Mouse (Mus musculus) midbrain, postnatal 0 days (tissue): Measurements from ENCODE around the gene Olfr143. TPM values are rescaled to one million over a fixed set of nuclear protein-coding genes. Genes with fewer than 3 reads are reported as not detected.

Experiments used
- ATAC-seq: fragments of 200-750 bp; cut with Nextera tagmentation; 2 replicates; pipeline ENCODE4 v1.8.0; 2017; ENCODE audit warnings: moderate number of reproducible peaks, mild to moderate bottlenecking, moderate TSS enrichment, moderate library complexity; ENCODE audit not compliant: low FRiP score
- DNase-seq: peaks from one replicate; pipeline ENCODE4 v3.0.0-alpha.2; 2015; ENCODE audit warnings: low spot score
- H3K27ac ChIP-seq: fragments of 300-500 bp; sonication (generic); 2 replicates; pipeline ENCODE4 v1.5.1; 2014; ENCODE audit warnings: low read depth, mild to moderate bottlenecking, low read length, mixed read lengths
- H3K27me3 ChIP-seq: fragments of 300-500 bp; sonication (generic); 2 replicates; pipeline ENCODE4 v1.6.1; 2014; ENCODE audit warnings: low read length, control low read depth, mixed read lengths; ENCODE audit not compliant: insufficient read depth
- H3K36me3 ChIP-seq: fragments of 300-500 bp; sonication (generic); 2 replicates; pipeline ENCODE4 v1.6.1; 2014; ENCODE audit warnings: low read length, control low read depth, mixed read lengths; ENCODE audit not compliant: insufficient read depth
- H3K4me1 ChIP-seq: fragments of 300-500 bp; sonication (generic); 2 replicates; pipeline ENCODE4 v1.6.1; 2014; ENCODE audit warnings: mild to moderate bottlenecking, control low read depth, antibody characterized with exemption, low read length, mixed read lengths; ENCODE audit not compliant: insufficient read depth
- H3K4me2 ChIP-seq: fragments of 300-500 bp; sonication (generic); 2 replicates; pipeline ENCODE4 v1.6.1; 2014; ENCODE audit warnings: low read depth, mild to moderate bottlenecking, low read length, mixed read lengths; ENCODE audit not compliant: poor library complexity, severe bottlenecking
- H3K4me3 ChIP-seq: fragments of 300-500 bp; sonication (generic); 2 replicates; pipeline ENCODE4 v1.5.1; 2014; ENCODE audit warnings: low read depth, mild to moderate bottlenecking, low read length, moderate library complexity
- H3K9ac ChIP-seq: fragments of 300-500 bp; sonication (generic); replicated peaks from 2 replicates; pipeline ENCODE4 v1.6.1; 2014; ENCODE audit warnings: mild to moderate bottlenecking, low read length, moderate library complexity, mixed read lengths; ENCODE audit not compliant: poor library complexity, severe bottlenecking
- H3K9me3 ChIP-seq: fragments of 300-500 bp; sonication (generic); 2 replicates; pipeline ENCODE4 v1.6.1; 2016; ENCODE audit warnings: low read length, control low read depth
- CTCF ChIP-seq: IDR thresholded peaks from 2 replicates; pipeline ENCODE4 v1.5.1; 2016; ENCODE audit warnings: antibody characterized with exemption, mild to moderate bottlenecking
- WGBS: fragments of 180-500 bp; shearing (Covaris S2); extraction: QIAGEN DNeasy Blood & Tissue Kit; methylation state at CpG from one replicate; pipeline ENCODE4 v1.1.7; 2014; 5-methylcytosine and 5-hydroxymethylcytosine counted together
- polyA plus RNA-seq: library from polyadenylated mRNA; unstranded; fragments of >200 nt; fragmentation: Nextera tagmentation; extraction: Ambion mirVana; gene quantifications from 2 replicates; pipeline ENCODE4 v1.2.1, GENCODE M21; 2015
- total RNA-seq: library from RNA; depleted of rRNA; stranded (reverse); fragments of >200 nt; gene quantifications from 2 replicates; pipeline ENCODE4 v1.2.3, GENCODE M21; 2014; rRNA removed

Olfr143 gene
- total RNA-seq (not detected in 2 replicates), polyA plus RNA-seq (not detected in 2 replicates)

DNA sequence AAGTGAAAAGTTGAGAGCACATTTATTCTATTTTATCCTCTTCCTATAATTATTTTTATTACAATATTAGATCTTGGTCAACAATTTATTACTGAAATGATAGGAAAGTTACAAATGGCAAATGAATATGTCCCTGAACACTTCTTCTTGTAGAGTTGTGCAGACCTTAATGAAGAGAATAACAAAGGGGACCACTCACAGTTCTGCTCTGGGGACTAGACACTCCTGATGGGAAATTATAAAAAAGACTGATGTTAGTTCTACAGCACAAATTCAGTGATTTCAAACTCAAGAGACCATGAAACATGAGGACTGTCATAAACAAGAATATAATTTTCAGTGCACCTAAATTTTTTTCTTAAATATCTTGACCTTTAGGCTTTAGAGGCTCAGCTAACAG, at the start of gene Olfr143:
Olfr143 (plus strand) TSS at position 301 of the 400 bp plus-strand sequence.
- no peak for ATAC-seq
- Histone ChIP-seq H3K9me3 (no peaks in the 10 kb centered on the region), H3K9ac (no peak within 1 kb of the TSS), H3K4me3 (no peak within 1 kb of the TSS), H3K4me2 (no peak within 1 kb of the TSS), H3K27ac (no peak within 1 kb of the TSS), H3K27me3 (no peaks in the 10 kb centered on the region), H3K36me3 (no peaks in the 10 kb centered on the region), H3K4me1 (no peaks in the 10 kb centered on the region)
- TF ChIP-seq CTCF, result no peak
- DNase-seq, result no peak

DNA sequence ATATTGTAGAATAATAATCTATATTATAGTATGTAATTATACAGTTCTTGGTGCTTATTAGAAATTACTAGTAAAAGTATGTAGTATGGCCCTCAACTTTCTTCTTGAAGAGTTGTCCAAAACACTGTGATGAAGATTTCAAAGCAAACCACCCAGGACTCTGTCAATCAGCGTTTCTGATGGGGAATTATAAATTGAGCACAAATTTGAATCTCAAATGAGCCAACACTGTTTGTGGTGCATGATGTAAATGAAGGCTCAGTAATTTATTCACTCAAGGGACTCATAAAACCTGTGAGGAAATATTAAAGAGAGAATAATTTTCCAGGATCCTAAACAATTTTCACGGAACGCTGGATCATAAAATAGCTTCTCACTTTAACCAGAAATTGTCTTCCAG, 44.5 kb upstream of the Olfr143 start, which contains the start of gene Olfr893:
Olfr893 (plus strand) TSS at position 301 of the 400 bp plus-strand sequence.
- H3K4me1 ChIP-seq, result no peaks in the 10 kb centered on the region
- no peak within 1 kb of the TSS for H3K27ac ChIP-seq
- ATAC-seq (no peak), DNase-seq (no peak)
- TF ChIP-seq CTCF, result no peak
- H3K36me3 ChIP-seq, result no peaks in the 10 kb centered on the region
- H3K4me2 ChIP-seq, result no peak within 1 kb of the TSS
- H3K4me3 ChIP-seq, result no peak within 1 kb of the TSS
- no peaks in the 10 kb centered on the region for H3K27me3 ChIP-seq
- WGBS, result 73% methylated on average over 3 of the region's 3 CpGs
- no peaks in the 10 kb centered on the region for H3K9me3 ChIP-seq
- H3K9ac ChIP-seq, result no peak within 1 kb of the TSS

DNA sequence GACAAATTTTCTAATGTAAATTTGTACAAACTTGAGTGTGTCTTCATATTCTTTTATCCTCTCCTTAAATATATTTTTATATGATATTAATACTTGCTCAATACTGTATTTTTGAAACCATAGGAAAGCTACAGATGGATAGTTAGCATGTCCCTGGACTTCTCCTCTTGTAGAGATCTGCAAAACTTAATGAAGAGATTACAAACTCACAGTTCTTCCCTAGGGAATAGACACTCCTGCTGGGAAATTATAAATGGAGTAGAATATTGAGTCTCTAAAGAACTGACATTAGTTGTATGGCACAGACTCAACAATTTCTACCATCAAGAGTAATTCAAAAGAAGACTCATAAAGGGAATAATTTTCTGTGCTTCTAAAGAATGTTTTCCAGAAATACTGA, 34.8 kb upstream of the Olfr143 start, which contains the start of gene Olfr894:
Olfr894 (plus strand) TSS at position 301 of the 400 bp plus-strand sequence.
- H3K36me3 ChIP-seq, result no peaks in the 10 kb centered on the region
- no peak within 1 kb of the TSS for H3K27ac ChIP-seq
- no peak for DNase-seq
- no peak within 1 kb of the TSS for H3K4me3 ChIP-seq
- ATAC-seq, result no peak
- no peak within 1 kb of the TSS for H3K9ac ChIP-seq
- no peaks in the 10 kb centered on the region for H3K9me3 ChIP-seq
- no peak within 1 kb of the TSS for H3K4me2 ChIP-seq
- no peaks in the 10 kb centered on the region for H3K4me1 ChIP-seq
- no peak for TF ChIP-seq CTCF
- no peaks in the 10 kb centered on the region for H3K27me3 ChIP-seq

DNA sequence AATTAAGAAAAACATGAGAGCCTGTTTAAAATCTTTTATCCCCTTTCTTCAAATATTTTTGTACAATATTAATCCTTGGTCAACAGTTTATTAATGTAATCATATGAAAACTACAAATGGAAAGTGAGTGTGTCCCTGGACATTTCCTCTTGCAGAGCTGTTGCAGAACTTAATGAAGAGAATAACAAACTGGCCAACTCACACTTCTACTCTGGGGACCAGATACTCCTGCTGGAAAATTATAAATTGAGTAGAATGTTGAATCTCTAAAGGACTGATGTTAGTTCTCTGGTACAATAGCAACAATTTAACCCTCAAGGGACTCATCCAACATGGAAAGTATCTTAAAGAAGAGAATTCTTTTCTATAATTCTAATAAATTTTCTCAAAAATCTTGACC, 15.0 kb downstream of the Olfr143 start, which contains the start of gene Olfr895:
Olfr895 (plus strand) TSS at position 301 of the 400 bp plus-strand sequence.
- TF ChIP-seq CTCF, result no peak
- H3K4me1 ChIP-seq, result no peaks in the 10 kb centered on the region
- H3K4me3 ChIP-seq, result no peak within 1 kb of the TSS
- H3K4me2 ChIP-seq, result no peak within 1 kb of the TSS
- no peaks in the 10 kb centered on the region for H3K9me3 ChIP-seq
- no peak within 1 kb of the TSS for H3K27ac ChIP-seq
- no peak within 1 kb of the TSS for H3K9ac ChIP-seq
- no peaks in the 10 kb centered on the region for H3K36me3 ChIP-seq
- DNase-seq, result no peak
- no peak for ATAC-seq
- H3K27me3 ChIP-seq, result no peaks in the 10 kb centered on the region

DNA sequence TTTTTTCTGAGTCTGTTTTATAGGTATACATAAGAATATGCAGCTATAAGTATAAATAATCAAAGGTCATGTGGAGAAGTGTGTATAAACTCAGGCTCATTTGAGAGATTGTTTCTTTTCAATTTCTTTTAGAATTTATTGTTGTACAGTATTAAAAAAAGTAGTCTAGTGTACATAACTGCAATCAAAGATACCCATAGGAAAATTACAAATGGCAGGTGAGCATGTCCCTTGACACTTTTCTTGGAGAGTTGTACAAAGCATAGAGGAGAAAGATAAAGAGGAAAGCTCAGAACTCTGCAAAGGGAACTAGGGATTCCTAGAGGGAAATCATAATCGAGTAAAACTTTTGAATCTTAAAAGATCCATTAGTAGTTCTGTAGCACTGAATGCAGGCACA, 38.2 kb downstream of the Olfr143 start, which contains the start of gene Olfr896-ps1:
Olfr896-ps1 (plus strand) TSS at position 301 of the 400 bp plus-strand sequence.
- H3K36me3 ChIP-seq, result no peaks in the 10 kb centered on the region
- no peaks in the 10 kb centered on the region for H3K9me3 ChIP-seq
- no peaks in the 10 kb centered on the region for H3K27me3 ChIP-seq
- no peak within 1 kb of the TSS for H3K9ac ChIP-seq
- no peak within 1 kb of the TSS for H3K4me3 ChIP-seq
- no peaks in the 10 kb centered on the region for H3K4me1 ChIP-seq
- TF ChIP-seq CTCF, result no peak
- 98% methylated on average over 1 of the region's 1 CpGs for WGBS
- no peak within 1 kb of the TSS for H3K27ac ChIP-seq
- DNase-seq (no peak), ATAC-seq (no peak)
- no peak within 1 kb of the TSS for H3K4me2 ChIP-seq

Other genes with a start within 250 kb of the Olfr143 start
- not detected in 2 replicates for gene Olfr883, start 227.0 kb upstream of the Olfr143 start, total RNA-seq
- not detected in 2 replicates for gene Olfr883, start 227.0 kb upstream of the Olfr143 start, polyA plus RNA-seq
- not detected in 2 replicates for gene Olfr884, start 206.2 kb upstream of the Olfr143 start, total RNA-seq
- not detected in 2 replicates for gene Olfr884, start 206.2 kb upstream of the Olfr143 start, polyA plus RNA-seq
- not detected in 2 replicates for gene Olfr885, start 191.5 kb upstream of the Olfr143 start, total RNA-seq
- gene Olfr885, start 191.5 kb upstream of the Olfr143 start, polyA plus RNA-seq, result not detected in 2 replicates
- gene Olfr887, start 168.7 kb upstream of the Olfr143 start, total RNA-seq, result not detected in 2 replicates
- gene Olfr887, start 168.7 kb upstream of the Olfr143 start, polyA plus RNA-seq, result not detected in 2 replicates
- not detected in 2 replicates for gene Olfr888, start 144.6 kb upstream of the Olfr143 start, total RNA-seq
- gene Olfr888, start 144.6 kb upstream of the Olfr143 start, polyA plus RNA-seq, result not detected in 2 replicates
- not detected in 2 replicates for gene Olfr889, start 137.6 kb upstream of the Olfr143 start, total RNA-seq
- gene Olfr889, start 137.6 kb upstream of the Olfr143 start, polyA plus RNA-seq, result 0.04 TPM in 1 of 2 replicates, not detected in the other
- gene Olfr890, start 110.3 kb upstream of the Olfr143 start, total RNA-seq, result not detected in 2 replicates
- not detected in 2 replicates for gene Olfr890, start 110.3 kb upstream of the Olfr143 start, polyA plus RNA-seq
- not detected in 2 replicates for gene Olfr891, start 72.0 kb upstream of the Olfr143 start, total RNA-seq
- not detected in 2 replicates for gene Olfr891, start 72.0 kb upstream of the Olfr143 start, polyA plus RNA-seq
- gene Olfr893, start 44.4 kb upstream of the Olfr143 start, total RNA-seq, result not detected in 2 replicates
- gene Olfr893, start 44.4 kb upstream of the Olfr143 start, polyA plus RNA-seq, result not detected in 2 replicates
- not detected in 2 replicates for gene Olfr894, start 34.7 kb upstream of the Olfr143 start, total RNA-seq
- not detected in 2 replicates for gene Olfr894, start 34.7 kb upstream of the Olfr143 start, polyA plus RNA-seq
- gene Olfr895, start 15.1 kb downstream of the Olfr143 start, total RNA-seq, result not detected in 2 replicates
- not detected in 2 replicates for gene Olfr895, start 15.1 kb downstream of the Olfr143 start, polyA plus RNA-seq
- gene Olfr896-ps1, start 38.3 kb downstream of the Olfr143 start, total RNA-seq, result not detected in 2 replicates
- gene Olfr896-ps1, start 38.3 kb downstream of the Olfr143 start, polyA plus RNA-seq, result not detected in 2 replicates
- gene Olfr25, start 76.3 kb downstream of the Olfr143 start, total RNA-seq, result not detected in 2 replicates
- not detected in 2 replicates for gene Olfr25, start 76.3 kb downstream of the Olfr143 start, polyA plus RNA-seq
- not detected in 2 replicates for gene Olfr898, start 95.6 kb downstream of the Olfr143 start, total RNA-seq
- not detected in 2 replicates for gene Olfr898, start 95.6 kb downstream of the Olfr143 start, polyA plus RNA-seq
- not detected in 2 replicates for gene Olfr250, start 114.1 kb downstream of the Olfr143 start, total RNA-seq
- gene Olfr250, start 114.1 kb downstream of the Olfr143 start, polyA plus RNA-seq, result not detected in 2 replicates
- not detected in 2 replicates for gene Olfr251, start 124.3 kb downstream of the Olfr143 start, total RNA-seq
- gene Olfr251, start 124.3 kb downstream of the Olfr143 start, polyA plus RNA-seq, result not detected in 2 replicates
- not detected in 2 replicates for gene Olfr147, start 148.9 kb downstream of the Olfr143 start, total RNA-seq
- gene Olfr147, start 148.9 kb downstream of the Olfr143 start, polyA plus RNA-seq, result not detected in 2 replicates
- not detected in 2 replicates for gene Olfr901, start 176.7 kb downstream of the Olfr143 start, total RNA-seq
- gene Olfr901, start 176.7 kb downstream of the Olfr143 start, polyA plus RNA-seq, result not detected in 2 replicates
- gene Olfr902, start 194.9 kb downstream of the Olfr143 start, total RNA-seq, result not detected in 2 replicates
- gene Olfr902, start 194.9 kb downstream of the Olfr143 start, polyA plus RNA-seq, result not detected in 2 replicates
- gene Olfr904, start 210.4 kb downstream of the Olfr143 start, total RNA-seq, result not detected in 2 replicates
- not detected in 2 replicates for gene Olfr904, start 210.4 kb downstream of the Olfr143 start, polyA plus RNA-seq
- gene Olfr905, start 218.3 kb downstream of the Olfr143 start, total RNA-seq, result not detected in 2 replicates
- gene Olfr905, start 218.3 kb downstream of the Olfr143 start, polyA plus RNA-seq, result not detected in 2 replicates
- gene Olfr906, start 234.3 kb downstream of the Olfr143 start, total RNA-seq, result not detected in 2 replicates
- gene Olfr906, start 234.3 kb downstream of the Olfr143 start, polyA plus RNA-seq, result not detected in 2 replicates
- gene Olfr907, start 243.0 kb downstream of the Olfr143 start, total RNA-seq, result not detected in 2 replicates
- not detected in 2 replicates for gene Olfr907, start 243.0 kb downstream of the Olfr143 start, polyA plus RNA-seq